Mouse (Mus musculus): ENCODE data around the gene Sebox. TPM values are rescaled to one million over a fixed set of nuclear protein-coding genes. Genes with fewer than 3 reads are reported as not detected.

Gene Sebox
- polyA plus RNA-seq (2012; rRNA removed) = 0.28 and 0.30 TPM in 2 replicates

DNA sequence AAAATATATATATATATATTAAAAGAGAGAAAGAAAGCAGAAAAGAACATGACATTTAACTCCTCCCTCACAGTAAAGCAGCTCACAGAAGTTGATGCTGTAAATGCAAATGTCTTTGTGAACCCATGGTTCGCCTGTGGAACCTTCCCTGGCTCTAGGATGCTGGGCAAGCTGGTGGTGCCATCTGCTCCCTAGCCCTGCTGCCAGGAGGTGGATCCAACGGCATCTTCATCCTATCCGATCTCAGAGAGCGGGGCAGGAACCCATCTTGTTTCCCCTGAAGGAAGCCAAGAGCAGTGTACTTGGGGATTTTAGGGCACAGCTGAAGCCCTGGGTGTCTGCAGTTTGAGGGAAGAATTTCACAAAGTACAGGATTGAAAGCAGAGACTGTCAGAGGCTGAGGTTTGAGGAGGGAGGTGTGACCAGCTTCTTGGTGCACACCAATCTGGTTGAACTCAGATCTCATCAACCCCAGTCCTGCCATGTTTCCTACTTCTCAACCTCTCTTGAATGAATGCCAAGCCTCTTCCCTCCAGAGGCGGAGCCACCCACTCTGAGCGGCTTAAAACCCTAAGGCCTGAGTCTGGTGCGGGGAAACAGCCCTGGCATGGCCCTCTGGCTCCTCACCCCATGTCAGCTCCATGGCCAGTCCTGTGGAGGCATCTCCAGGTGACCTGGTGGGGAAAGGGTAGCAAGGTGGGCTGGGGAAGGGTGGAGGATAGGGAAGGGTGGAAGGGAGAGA is at the start of gene Sebox:
Gene Sebox, plus strand, starts transcription at position 539 of the 742 bp plus-strand sequence.

DNA sequence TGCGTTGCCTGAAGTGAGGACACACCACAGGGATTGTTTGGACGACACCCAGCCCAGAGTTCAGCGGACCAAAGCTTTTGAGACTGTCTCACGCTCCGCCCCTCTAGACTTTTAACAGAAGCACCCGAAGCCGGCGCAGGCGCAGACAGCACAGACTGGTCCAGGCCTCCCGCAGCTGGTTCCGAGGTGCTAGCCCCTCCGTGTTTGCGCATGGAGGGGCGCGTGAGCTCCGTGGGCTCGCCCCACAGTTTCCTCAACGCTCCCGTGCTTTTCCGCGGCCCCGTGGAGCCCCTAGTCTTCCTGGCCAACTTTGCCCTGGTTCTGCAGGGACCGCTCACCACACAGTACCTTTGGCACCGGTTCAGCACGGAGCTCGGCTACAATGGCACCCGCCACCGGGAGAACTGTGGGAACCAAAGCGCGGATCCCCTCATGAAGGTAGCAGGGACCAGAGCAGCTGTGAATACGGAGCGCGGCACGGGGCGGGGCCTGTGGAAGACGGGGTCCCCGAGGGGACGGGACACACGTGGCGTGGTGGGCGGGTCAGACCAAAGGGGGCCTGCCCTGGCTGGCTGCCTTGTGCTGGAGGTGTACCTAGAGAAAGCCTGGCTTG is 37.6 kb upstream of the Sebox start, which contains the start of gene Slc46a1:
Gene Slc46a1, plus strand, starts transcription at position 130 of the 613 bp plus-strand sequence.

DNA sequence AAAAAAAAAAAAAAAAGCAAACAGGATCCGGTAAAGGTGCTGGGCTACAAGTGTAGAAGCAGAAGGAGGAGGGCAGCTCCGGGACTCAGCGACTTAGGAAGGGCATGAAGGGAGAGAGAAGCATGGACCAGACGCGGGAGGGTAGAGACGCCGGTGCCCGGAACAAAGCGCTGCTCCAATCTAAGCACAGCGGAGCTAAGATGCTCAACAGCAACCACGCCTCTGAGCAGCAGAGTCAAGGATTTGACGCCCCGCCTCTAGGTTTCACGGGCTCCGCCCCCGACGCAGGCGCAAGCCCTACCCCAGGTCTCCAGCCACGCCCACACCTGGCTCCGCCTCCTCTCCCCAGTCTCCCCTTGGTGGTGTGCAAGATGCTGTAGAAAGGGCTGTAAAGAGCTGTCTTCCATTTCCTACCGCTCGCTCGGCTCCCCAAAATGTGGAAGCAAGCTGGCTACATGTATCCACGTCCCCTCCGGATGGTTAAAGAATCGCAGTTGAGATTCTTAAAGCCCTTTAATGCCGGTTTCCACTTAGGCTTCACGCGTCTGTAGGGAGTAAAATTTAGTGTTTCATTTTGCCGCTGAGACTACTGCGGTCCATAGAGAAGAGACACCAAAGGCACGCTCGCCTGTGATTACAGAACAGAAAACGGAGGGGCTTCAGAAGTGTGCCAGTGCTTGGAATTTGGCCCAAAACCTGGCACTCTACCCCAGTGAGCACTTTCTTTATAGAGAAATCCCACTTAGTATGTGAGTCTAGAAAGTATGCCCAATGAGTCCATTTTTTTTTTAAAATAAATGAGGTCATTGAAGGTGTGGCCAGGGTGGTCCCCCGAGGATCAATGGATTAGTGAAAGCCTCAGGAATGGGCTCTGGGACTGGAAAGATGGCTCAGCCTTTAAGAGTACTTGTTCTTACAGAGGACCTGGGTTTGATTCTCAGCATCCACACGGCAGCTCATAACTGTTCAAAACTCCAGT is 5.4 kb upstream of the Sebox start, which contains the start of gene Sarm1:
Gene Sarm1, minus strand, starts transcription at position 211 of the 979 bp plus-strand sequence.

DNA sequence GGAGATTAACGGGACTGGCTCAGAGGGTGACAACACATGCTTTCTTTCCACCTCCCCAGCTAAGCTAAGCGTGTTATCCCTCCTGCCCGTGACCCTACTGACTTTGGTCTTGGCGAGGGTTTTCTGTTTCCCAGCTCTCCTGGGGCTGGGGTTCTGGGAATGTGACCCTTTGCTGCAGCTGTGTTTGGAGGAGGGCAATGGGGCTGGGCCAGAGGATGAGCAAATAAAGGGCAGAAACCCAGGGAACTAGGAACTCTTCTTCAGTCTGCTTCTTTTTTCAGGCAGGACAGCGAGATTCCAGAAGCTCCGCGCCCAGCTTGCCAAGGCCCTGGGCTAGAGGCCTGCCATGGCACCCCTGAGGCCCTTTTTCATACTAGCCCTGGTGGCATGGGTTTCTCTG is 4.2 kb upstream of the Sebox start, which contains the start of gene Vtn:
Gene Vtn, plus strand, starts transcription at position 88 of the 400 bp plus-strand sequence.

DNA sequence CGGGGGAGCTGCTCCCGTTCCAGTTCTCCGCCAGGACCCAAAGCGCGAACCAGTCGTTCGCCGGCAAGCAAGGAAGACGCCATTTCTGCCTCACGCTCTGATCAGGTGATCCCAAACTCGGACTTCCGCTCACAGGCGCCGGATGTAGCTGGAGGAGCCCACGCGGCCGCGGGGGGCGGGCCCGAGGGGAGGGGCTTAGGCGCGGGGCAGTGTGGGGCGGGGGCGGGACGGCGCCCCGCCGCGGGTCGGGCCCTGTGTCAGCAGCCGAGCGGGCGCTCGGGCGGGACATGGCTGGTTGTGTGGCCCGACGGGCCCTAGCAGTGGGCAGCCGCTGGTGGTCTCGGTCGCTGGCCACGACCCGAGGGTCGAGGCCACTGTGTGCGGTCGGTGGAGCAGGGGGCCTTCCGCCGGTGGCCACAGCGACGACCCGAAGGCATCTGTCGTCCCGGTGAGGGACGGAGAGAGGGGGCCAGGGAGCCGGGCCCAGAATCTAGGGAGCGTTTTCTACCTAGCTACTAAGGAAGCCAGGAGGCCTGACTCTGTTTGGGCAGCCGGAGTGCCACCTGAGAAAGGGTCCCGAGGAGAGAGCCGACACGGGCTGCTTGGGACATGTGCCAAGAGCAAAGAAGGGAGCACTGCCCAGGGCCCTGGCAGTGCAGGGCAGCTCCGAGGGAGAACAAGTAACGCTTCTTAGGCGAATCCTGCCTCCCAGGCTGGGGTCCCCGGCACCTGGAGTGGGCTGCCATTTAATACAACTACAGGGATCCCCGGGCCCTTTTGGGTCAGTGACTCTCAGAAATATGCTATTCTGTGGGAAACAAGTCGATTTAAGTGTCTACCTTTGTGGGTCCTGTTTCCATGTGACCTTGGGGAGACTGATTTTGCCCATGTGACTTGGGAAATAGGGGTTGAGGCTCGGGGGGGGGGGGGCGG is 9.0 kb downstream of the Sebox start, which contains the start of the genes Tmem199 and Poldip2:
Gene Tmem199, minus strand, starts transcription at position 148 of the 933 bp plus-strand sequence.
Gene Poldip2, plus strand, starts transcription at position 169 of the 933 bp plus-strand sequence.

DNA sequence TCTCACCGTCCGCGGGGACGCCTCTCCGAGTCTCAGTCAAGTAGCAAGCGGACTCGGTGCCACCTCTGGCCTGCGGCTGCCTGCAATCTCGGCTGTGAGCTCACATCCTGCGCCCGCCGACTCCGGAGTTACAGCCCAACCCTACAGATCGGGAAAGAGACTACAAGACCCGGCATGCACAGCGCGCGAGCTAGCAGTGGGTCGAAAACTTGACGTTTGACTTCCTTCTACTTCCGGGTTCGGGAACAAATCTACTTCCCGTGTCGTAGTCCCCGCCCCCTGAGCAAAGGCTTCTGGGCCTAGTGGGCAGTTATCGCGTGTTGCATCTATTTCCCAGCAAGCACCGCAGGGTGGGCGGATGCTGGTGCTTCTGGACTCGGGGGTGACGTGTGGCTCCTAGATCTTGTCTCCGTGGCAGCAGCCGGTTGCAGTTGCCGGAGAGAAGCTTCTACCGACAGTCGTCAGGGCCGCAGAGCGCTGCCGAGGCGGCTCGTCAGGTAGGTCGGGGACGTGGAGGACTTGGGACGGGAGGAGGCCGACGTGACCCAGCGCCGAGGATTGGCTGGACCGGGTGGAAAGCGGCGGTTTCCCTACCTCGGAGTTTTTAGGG is 32.9 kb downstream of the Sebox start, which contains the start of the genes Tnfaip1 and Ift20:
Gene Tnfaip1, minus strand, starts transcription at position 253 of the 610 bp plus-strand sequence.
Gene Ift20, plus strand, starts transcription at position 282 of the 610 bp plus-strand sequence.

DNA sequence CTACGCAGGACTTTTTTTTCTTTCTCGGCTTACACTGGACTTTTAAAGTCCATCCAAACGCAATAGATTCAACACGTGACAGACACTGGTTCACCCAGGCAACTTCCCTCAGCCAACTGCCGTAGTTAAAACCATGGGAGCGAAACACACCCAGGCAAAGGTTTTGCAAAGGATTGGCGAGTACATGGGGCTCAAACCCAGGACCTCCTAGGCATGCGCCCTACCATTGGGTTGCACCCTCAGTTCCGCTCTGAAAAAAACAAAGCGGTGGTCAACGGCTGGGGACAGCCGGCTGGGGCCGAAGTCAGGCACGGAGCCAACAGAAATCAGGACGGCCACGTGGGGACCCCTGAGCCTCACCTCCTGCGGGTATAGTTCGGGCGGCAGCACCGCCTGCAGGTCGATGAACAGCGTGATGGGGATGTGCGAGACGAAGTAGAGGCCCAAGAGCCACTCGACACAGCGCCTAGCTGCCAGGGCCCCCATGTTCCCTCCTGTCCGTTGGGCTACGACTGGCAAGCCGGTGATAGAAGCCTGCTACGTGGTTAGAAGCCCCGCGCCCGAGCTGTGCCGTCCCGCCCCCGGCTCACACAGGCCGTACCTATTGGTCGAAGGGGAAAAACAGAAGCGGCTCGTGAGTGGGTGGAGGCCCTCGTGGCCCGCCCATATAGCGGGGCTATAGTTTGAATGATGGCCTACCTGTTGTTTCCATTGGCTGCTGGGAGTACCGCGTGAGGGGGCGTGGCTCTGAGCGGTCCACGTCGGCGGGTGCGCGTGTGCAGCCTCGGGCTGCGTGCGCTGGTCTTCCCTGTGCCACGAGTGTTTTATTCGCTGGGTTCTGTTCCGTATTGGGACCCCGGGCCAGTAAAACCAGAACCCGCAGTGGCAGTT is 47.2 kb downstream of the Sebox start, which contains the start of gene Tmem97:
Gene Tmem97, minus strand, starts transcription at position 610 of the 891 bp plus-strand sequence.

Other genes starting within 250 kb of the Sebox start
- 57.1 and 65.9 TPM in 2 replicates for gene 2610507B11Rik, start 241.7 kb upstream of the Sebox start, polyA plus RNA-seq (2012; rRNA removed)
- 0.26 and 0.44 TPM in 2 replicates for gene BC030499, start 212.6 kb upstream of the Sebox start, polyA plus RNA-seq (2012; rRNA removed)
- 12.0 and 13.5 TPM in 2 replicates for gene Spag5, start 201.9 kb upstream of the Sebox start, polyA plus RNA-seq (2012; rRNA removed)
- gene Aldoc, start 180.5 kb upstream of the Sebox start, polyA plus RNA-seq (2012; rRNA removed) = 166 and 179 TPM in 2 replicates
- 56.9 and 57.1 TPM in 2 replicates for gene Pigs, start 175.0 kb upstream of the Sebox start, polyA plus RNA-seq (2012; rRNA removed)
- gene Unc119, start 160.0 kb upstream of the Sebox start, polyA plus RNA-seq (2012; rRNA removed) = 138 and 147 TPM in 2 replicates
- not detected in 2 replicates for gene Foxn1, start 116.9 kb upstream of the Sebox start, polyA plus RNA-seq (2012; rRNA removed)
- gene Slc13a2, start 81.2 kb upstream of the Sebox start, polyA plus RNA-seq (2012; rRNA removed) = not detected in 2 replicates
- gene Slc46a1, start 37.8 kb upstream of the Sebox start, polyA plus RNA-seq (2012; rRNA removed) = 11.6 and 12.1 TPM in 2 replicates
- 39.2 and 43.0 TPM in 2 replicates for gene Sarm1, start 5.7 kb upstream of the Sebox start, polyA plus RNA-seq (2012; rRNA removed)
- gene Vtn, start 4.4 kb upstream of the Sebox start, polyA plus RNA-seq (2012; rRNA removed) = 89.4 and 93.1 TPM in 2 replicates
- 64.8 and 65.4 TPM in 2 replicates for gene Tmem199, start 8.7 kb downstream of the Sebox start, polyA plus RNA-seq (2012; rRNA removed)
- 110 and 111 TPM in 2 replicates for gene Poldip2, start 8.7 kb downstream of the Sebox start, polyA plus RNA-seq (2012; rRNA removed)
- 52.8 and 53.0 TPM in 2 replicates for gene Tnfaip1, start 32.9 kb downstream of the Sebox start, polyA plus RNA-seq (2012; rRNA removed)
- gene Ift20, start 32.9 kb downstream of the Sebox start, polyA plus RNA-seq (2012; rRNA removed) = 85.8 and 87.6 TPM in 2 replicates
- gene Tmem97, start 47.3 kb downstream of the Sebox start, polyA plus RNA-seq (2012; rRNA removed) = 15.8 and 17.2 TPM in 2 replicates
- 37.1 and 39.2 TPM in 2 replicates for gene Nlk, start 193.9 kb downstream of the Sebox start, polyA plus RNA-seq (2012; rRNA removed)
- gene Ccnq, start 248.3 kb downstream of the Sebox start, polyA plus RNA-seq (2012; rRNA removed) = 36.0 and 36.8 TPM in 2 replicates